Mouse (Mus musculus): ENCODE results near the gene Zdhhc18.

- TF ChIP-seq CTCF (IDR thresholded peaks at IDR 0.05; ENCODE audit: borderline replicate concordance, insufficient read depth, low read length) (no peak), POLR2A (IDR thresholded peaks at IDR 0.05; ENCODE audit: low read depth, low read length) (no peak)
These were observed 4.8 kb downstream of the Zdhhc18 start for GRCm38 (mm10) chr4:133645195-133645594.
